13 mouse cellular contexts compared by ENCODE assay signal in the genomic region with DNA sequence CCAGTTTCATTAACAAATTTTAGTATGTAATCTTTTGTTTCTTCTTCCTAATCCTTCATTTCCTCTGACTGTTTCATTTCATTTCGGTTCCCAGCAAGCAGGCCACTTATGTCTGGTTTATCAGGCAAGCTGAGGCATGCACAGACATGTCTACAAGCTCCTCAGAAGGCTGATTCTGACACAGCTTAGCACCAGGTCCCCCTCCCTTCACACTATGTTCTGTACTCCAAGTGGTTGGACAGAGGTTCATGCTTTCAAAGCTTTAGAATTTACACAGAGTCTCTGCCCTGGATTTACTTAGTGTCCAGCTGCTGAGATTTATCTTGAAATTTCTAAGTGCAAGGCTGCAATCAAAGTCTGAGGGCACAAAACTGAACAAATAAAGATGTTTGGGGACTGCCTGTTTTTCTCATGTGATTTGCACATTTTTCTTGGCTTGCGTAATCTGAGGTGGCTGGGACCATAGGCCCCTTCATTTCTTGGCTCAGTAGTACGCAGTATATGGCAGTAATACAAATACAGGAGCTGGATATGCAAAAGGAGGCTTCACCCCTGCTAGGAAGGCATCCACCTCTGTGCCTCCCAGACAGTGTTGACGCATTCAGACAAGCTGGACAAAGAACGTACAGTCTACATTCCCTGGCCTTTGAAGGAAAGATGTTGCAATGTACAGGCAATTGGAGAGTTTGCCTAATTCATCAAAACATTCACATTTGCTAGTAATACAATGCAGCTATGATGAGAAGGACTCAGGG.
DNase-seq lines count a peak whose midpoint lies in the region; ATAC-seq and TF ChIP-seq lines count a peak whose summit lies in the region.
"Had no signal": no experiment of that assay in that cellular context is flagged by ENCODE, and none has a peak within 500 bp of the region (broad histone marks: within the 10 kb centered on the region; RNA-seq: fewer than 3 reads in every experiment).

No protein-coding gene starts in this region.

- ATAC-seq in lung, postnatal 0 days, result peak; percentile 95
- ATAC-seq in hindbrain, embryonic 11.5 days (ENCODE audit: low FRiP score), result no peak
- ATAC-seq in hindbrain, embryonic 13.5 days (ENCODE audit: low FRiP score), result no peak

- WGBS in heart, embryonic 10.5 days, result 66% methylated on average over 5 of the region's 5 CpGs
- WGBS in lung, postnatal 0 days, result 33% methylated on average over 5 of the region's 5 CpGs
- WGBS in hindbrain, embryonic 10.5 days, result 85% methylated on average over 5 of the region's 5 CpGs
- WGBS in hindbrain, embryonic 11.5 days, result 81% methylated on average over 5 of the region's 5 CpGs
- WGBS in hindbrain, embryonic 13.5 days, result 83% methylated on average over 5 of the region's 5 CpGs

- no peaks in the 10 kb centered on the region for H3K9me3 ChIP-seq in heart, embryonic 10.5 days
- no peaks in the 10 kb centered on the region for H3K9me3 ChIP-seq in lung, postnatal 0 days (ENCODE audit: low read length)
- no peaks in the 10 kb centered on the region for H3K9me3 ChIP-seq in hindbrain, embryonic 10.5 days
- no peaks in the 10 kb centered on the region for H3K9me3 ChIP-seq in hindbrain, embryonic 11.5 days (ENCODE audit: control insufficient read depth, low read length)
- no peaks in the 10 kb centered on the region for H3K9me3 ChIP-seq in hindbrain, embryonic 13.5 days
- H3K9me3 ChIP-seq: embryonic facial prominence, embryonic 15.5 days had no signal

- H3K4me2 ChIP-seq in lung, postnatal 0 days (replicated peaks; ENCODE audit: low read depth, low read length), result no peak overlapping the region
- H3K4me2 ChIP-seq in hindbrain, embryonic 11.5 days (replicated peaks; ENCODE audit: low read depth, low read length), result no peak overlapping the region
- no peak overlapping the region for H3K4me2 ChIP-seq in hindbrain, embryonic 13.5 days
- H3K4me2 ChIP-seq: embryonic facial prominence, embryonic 15.5 days; midbrain, embryonic 11.5 days had no signal

- peak; percentile 90 for TF ChIP-seq EP300 in lung, postnatal 0 days (IDR thresholded peaks at IDR 0.05)

- H3K27me3 ChIP-seq in heart, embryonic 10.5 days (ENCODE audit: insufficient read depth, poor library complexity, severe bottlenecking), result no peaks in the 10 kb centered on the region
- H3K27me3 ChIP-seq in lung, postnatal 0 days (replicated peaks; ENCODE audit: insufficient read depth, low read length), result no peaks in the 10 kb centered on the region
- H3K27me3 ChIP-seq in hindbrain, embryonic 10.5 days (ENCODE audit: insufficient read depth, poor library complexity, severe bottlenecking), result no peaks in the 10 kb centered on the region
- no peaks in the 10 kb centered on the region for H3K27me3 ChIP-seq in hindbrain, embryonic 11.5 days (ENCODE audit: control insufficient read depth, insufficient read depth, low read length)
- no peaks in the 10 kb centered on the region for H3K27me3 ChIP-seq in hindbrain, embryonic 13.5 days
- H3K27me3 ChIP-seq: embryonic facial prominence, embryonic 15.5 days had no signal

- H3K4me3 ChIP-seq in heart, embryonic 10.5 days, result no peak overlapping the region
- H3K4me3 ChIP-seq in lung, postnatal 0 days (ENCODE audit: low read depth, low read length), result no peak overlapping the region
- H3K4me3 ChIP-seq in hindbrain, embryonic 10.5 days, result no peak overlapping the region
- no peak overlapping the region for H3K4me3 ChIP-seq in hindbrain, embryonic 11.5 days (ENCODE audit: low read depth, low read length)
- H3K4me3 ChIP-seq in hindbrain, embryonic 13.5 days, result no peak overlapping the region
- H3K4me3 ChIP-seq: embryonic facial prominence, embryonic 15.5 days had no signal

- no peaks in the 10 kb centered on the region for H3K36me3 ChIP-seq in heart, embryonic 10.5 days
- no peaks in the 10 kb centered on the region for H3K36me3 ChIP-seq in lung, postnatal 0 days (ENCODE audit: insufficient read depth, low read length)
- H3K36me3 ChIP-seq in hindbrain, embryonic 10.5 days, result no peaks in the 10 kb centered on the region
- no peaks in the 10 kb centered on the region for H3K36me3 ChIP-seq in hindbrain, embryonic 11.5 days (ENCODE audit: control insufficient read depth, insufficient read depth, low read length)
- no peaks in the 10 kb centered on the region for H3K36me3 ChIP-seq in hindbrain, embryonic 13.5 days
- H3K36me3 ChIP-seq: embryonic facial prominence, embryonic 15.5 days had no signal

- H3K4me1 ChIP-seq in heart, embryonic 10.5 days, result no peaks in the 10 kb centered on the region
- no peaks in the 10 kb centered on the region for H3K4me1 ChIP-seq in lung, postnatal 0 days (ENCODE audit: insufficient read depth, low read depth, low read length)
- H3K4me1 ChIP-seq in hindbrain, embryonic 10.5 days (replicated peaks), result no peaks in the 10 kb centered on the region
- H3K4me1 ChIP-seq in hindbrain, embryonic 11.5 days (replicated peaks; ENCODE audit: control insufficient read depth, insufficient read depth, low read length), result no peaks in the 10 kb centered on the region
- H3K4me1 ChIP-seq in hindbrain, embryonic 13.5 days (replicated peaks), result no peaks in the 10 kb centered on the region
- H3K4me1 ChIP-seq: embryonic facial prominence, embryonic 15.5 days had no signal

- DNase-seq in 3134 (ENCODE audit: extremely low read depth, insufficient read length, low spot score), result peak; percentile 47
- DNase-seq in ZHBTc4 (ENCODE audit: low read depth, low spot score), result peak; percentile 12
- peak; percentile 72 for DNase-seq in heart, embryonic 10.5 days (ENCODE audit: low spot score)
- peak; percentile 84 for DNase-seq in lung, postnatal 0 days (ENCODE audit: low spot score)
- no peak for DNase-seq in hindbrain, embryonic 10.5 days (ENCODE audit: low spot score)
- no peak for DNase-seq in hindbrain, embryonic 11.5 days (ENCODE audit: low spot score)
- no peak for DNase-seq in adrenal gland, postnatal 36 days
- DNase-seq: gastrocnemius, postnatal 36 days; kidney, adult 8-10 months; left cerebral cortex, postnatal 4 days had no signal

- no peak overlapping the region for H3K27ac ChIP-seq in heart, embryonic 10.5 days
- no peak overlapping the region for H3K27ac ChIP-seq in lung, postnatal 0 days (ENCODE audit: low read length)
- H3K27ac ChIP-seq in hindbrain, embryonic 10.5 days, result no peak overlapping the region
- no peak overlapping the region for H3K27ac ChIP-seq in hindbrain, embryonic 11.5 days (ENCODE audit: low read depth, low read length)
- H3K27ac ChIP-seq in hindbrain, embryonic 13.5 days, result no peak overlapping the region
- H3K27ac ChIP-seq: embryonic facial prominence, embryonic 15.5 days had no signal

- TF ChIP-seq CTCF in lung, postnatal 0 days (IDR thresholded peaks at IDR 0.05), result no peak

- H3K9ac ChIP-seq in lung, postnatal 0 days (replicated peaks; ENCODE audit: low read depth), result no peak overlapping the region
- H3K9ac ChIP-seq in hindbrain, embryonic 11.5 days (ENCODE audit: low read depth, low read length), result no peak overlapping the region
- H3K9ac ChIP-seq in hindbrain, embryonic 13.5 days, result no peak overlapping the region
- H3K9ac ChIP-seq: embryonic facial prominence, embryonic 15.5 days had no signal

Comparison
In these comparisons a context has a peak if more than half of its experiments do, and no peak if none do; other contexts are left out.
1. DNase-seq: peak in 3134 (single experiment), ZHBTc4 (single experiment), heart, embryonic 10.5 days (single experiment) and lung, postnatal 0 days (single experiment); none in hindbrain, embryonic 10.5 days (single experiment), hindbrain, embryonic 11.5 days (single experiment) and adrenal gland, postnatal 36 days (0 of 2).